Mouse (Mus musculus): ENCODE results near the gene Lrrc9. TPM values are rescaled to one million over a fixed set of nuclear protein-coding genes. Genes with fewer than 3 reads are reported as not detected.

Gene Lrrc9
- polyA plus RNA-seq, 1 experiment: not detected

DNA sequence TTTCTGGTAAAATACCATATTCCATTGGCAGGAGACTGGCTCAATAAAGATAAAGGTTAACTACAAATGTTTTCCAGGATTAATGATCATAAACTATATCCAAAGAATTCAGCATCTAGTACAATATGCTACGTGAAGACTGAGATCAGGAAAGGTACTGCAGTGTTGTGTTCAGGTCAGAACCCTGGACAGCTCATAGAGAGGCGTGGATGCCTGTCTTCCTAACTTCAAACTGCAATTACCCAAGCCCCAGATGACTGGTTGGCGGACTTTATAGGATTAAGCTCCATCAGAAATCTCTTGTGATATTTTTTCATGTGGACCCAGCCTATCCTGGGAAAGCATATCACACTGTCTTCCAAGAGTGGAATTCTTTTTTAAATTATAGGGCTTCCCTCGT, 19.0 kb upstream of the Lrrc9 start:
- no peak for TF ChIP-seq CTCF (IDR thresholded peaks at IDR 0.05; ENCODE audit: control insufficient read depth, insufficient read depth, low read length)
- TF ChIP-seq POLR2A (IDR thresholded peaks at IDR 0.05; ENCODE audit: borderline replicate concordance, control insufficient read depth, low read depth, low read length): no peak
- Histone ChIP-seq H3K4me1 (ENCODE audit: control insufficient read depth, insufficient read depth, low read length) (no peaks in the 10 kb centered on the region), H3K27ac (ENCODE audit: control insufficient read depth, insufficient read depth, low read depth, low read length, poor library complexity) (no peak overlapping the region), H3K4me3 (replicated peaks; ENCODE audit: control insufficient read depth, low read depth, low read length) (no peak overlapping the region)
- WGBS: 44% methylated on average over 4 of the region's 4 CpGs

- H3K27ac ChIP-seq (ENCODE audit: control insufficient read depth, insufficient read depth, low read depth, low read length, poor library complexity): no peak overlapping the region
- H3K4me1 ChIP-seq (ENCODE audit: control insufficient read depth, insufficient read depth, low read length): no peaks in the 10 kb centered on the region
- 14% methylated on average over 11 of the region's 11 CpGs for WGBS
- H3K4me3 ChIP-seq (replicated peaks; ENCODE audit: control insufficient read depth, low read depth, low read length): no peak overlapping the region
- no peak for TF ChIP-seq POLR2A (IDR thresholded peaks at IDR 0.05; ENCODE audit: borderline replicate concordance, control insufficient read depth, low read depth, low read length)
- peak; percentile 70 for TF ChIP-seq CTCF (IDR thresholded peaks at IDR 0.05; ENCODE audit: control insufficient read depth, insufficient read depth, low read length)
Measured at GRCm38 (mm10) chr12:72427722-72428126, 13.9 kb upstream of the Lrrc9 start.

DNA sequence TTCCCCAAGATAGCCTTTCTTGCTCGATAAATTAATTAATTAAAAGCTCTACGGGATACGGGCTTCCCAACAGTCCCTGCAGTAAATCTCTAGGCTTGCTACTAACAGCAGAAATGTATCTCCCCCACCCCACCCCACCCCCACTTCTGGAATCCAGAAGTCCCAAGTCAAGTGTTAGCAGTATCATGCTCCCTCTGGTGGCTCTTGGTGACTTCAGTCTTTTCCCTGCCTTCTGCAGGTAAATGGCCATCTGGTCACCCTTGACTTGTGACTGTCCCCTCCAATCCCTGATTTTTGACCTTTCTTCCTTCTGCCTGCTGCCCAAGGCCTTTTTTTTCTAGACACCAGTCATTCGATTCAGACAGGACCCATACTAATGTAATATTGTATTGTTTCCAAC, 9.5 kb upstream of the Lrrc9 start:
- WGBS: 81% methylated on average over 4 of the region's 4 CpGs

GRCm38 (mm10) chr12:72433241-72433865, 8.3 kb upstream of the Lrrc9 start:
- H3K4me3 ChIP-seq (replicated peaks; ENCODE audit: control insufficient read depth, low read depth, low read length): no peak overlapping the region
- no peak for TF ChIP-seq POLR2A (IDR thresholded peaks at IDR 0.05; ENCODE audit: borderline replicate concordance, control insufficient read depth, low read depth, low read length)
- TF ChIP-seq CTCF (IDR thresholded peaks at IDR 0.05; ENCODE audit: control insufficient read depth, insufficient read depth, low read length): no peak
- 63% methylated on average over 9 of the region's 9 CpGs for WGBS

More for the DNA sequence above, 9.5 kb upstream of the Lrrc9 start:
- H3K27ac ChIP-seq (ENCODE audit: control insufficient read depth, insufficient read depth, low read depth, low read length, poor library complexity): no peak overlapping the region
- H3K4me1 ChIP-seq (ENCODE audit: control insufficient read depth, insufficient read depth, low read length): no peaks in the 10 kb centered on the region
- no peak for TF ChIP-seq CTCF (IDR thresholded peaks at IDR 0.05; ENCODE audit: control insufficient read depth, insufficient read depth, low read length)
- no peak for TF ChIP-seq POLR2A (IDR thresholded peaks at IDR 0.05; ENCODE audit: borderline replicate concordance, control insufficient read depth, low read depth, low read length)
- H3K4me3 ChIP-seq (replicated peaks; ENCODE audit: control insufficient read depth, low read depth, low read length): no peak overlapping the region

DNA sequence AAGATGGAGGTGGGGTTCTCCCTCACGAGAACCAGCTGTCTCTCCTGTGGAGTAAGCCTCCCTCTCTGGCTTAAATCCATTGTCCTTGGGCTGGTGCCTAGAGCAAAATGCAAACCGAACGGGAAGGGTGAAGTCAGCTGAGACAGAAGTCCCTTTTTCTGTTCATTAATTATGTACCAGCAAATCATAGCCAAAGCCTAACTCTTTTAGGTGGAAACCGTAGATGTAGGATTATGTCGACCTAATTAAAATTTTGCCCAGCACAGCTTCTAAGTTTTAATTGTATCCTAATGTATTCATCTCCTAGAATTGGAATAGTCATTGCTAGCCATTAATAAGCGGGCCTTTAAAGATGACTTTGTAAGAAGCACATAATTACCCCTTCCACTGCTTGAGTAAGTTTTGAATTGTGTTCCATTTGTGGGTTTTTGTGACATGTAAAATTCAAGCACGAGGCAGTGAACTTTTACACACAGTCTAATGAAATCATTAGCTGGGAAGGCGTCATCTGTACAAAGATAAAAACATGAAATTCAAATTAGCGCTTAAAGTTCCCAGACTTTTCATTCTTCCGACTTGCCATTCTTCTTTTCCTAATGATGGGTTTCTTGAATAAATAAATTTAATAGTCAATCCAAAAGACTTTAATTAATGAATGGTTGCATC, 3.9 kb upstream of the Lrrc9 start:
- 75% methylated on average over 10 of the region's 10 CpGs for WGBS
- H3K4me3 ChIP-seq (replicated peaks; ENCODE audit: control insufficient read depth, low read depth, low read length): no peak overlapping the region
- no peak overlapping the region for H3K27ac ChIP-seq (ENCODE audit: control insufficient read depth, insufficient read depth, low read depth, low read length, poor library complexity)
- TF ChIP-seq POLR2A (IDR thresholded peaks at IDR 0.05; ENCODE audit: borderline replicate concordance, control insufficient read depth, low read depth, low read length) (no peak), CTCF (IDR thresholded peaks at IDR 0.05; ENCODE audit: control insufficient read depth, insufficient read depth, low read length) (no peak)
- H3K4me1 ChIP-seq (ENCODE audit: control insufficient read depth, insufficient read depth, low read length): no peaks in the 10 kb centered on the region; the same call in 1 of the 2 replicates

More at GRCm38 (mm10) chr12:72433241-72433865, 8.3 kb upstream of the Lrrc9 start:
- Histone ChIP-seq H3K4me1 (ENCODE audit: control insufficient read depth, insufficient read depth, low read length) (no peaks in the 10 kb centered on the region), H3K27ac (ENCODE audit: control insufficient read depth, insufficient read depth, low read depth, low read length, poor library complexity) (no peak overlapping the region)

DNA sequence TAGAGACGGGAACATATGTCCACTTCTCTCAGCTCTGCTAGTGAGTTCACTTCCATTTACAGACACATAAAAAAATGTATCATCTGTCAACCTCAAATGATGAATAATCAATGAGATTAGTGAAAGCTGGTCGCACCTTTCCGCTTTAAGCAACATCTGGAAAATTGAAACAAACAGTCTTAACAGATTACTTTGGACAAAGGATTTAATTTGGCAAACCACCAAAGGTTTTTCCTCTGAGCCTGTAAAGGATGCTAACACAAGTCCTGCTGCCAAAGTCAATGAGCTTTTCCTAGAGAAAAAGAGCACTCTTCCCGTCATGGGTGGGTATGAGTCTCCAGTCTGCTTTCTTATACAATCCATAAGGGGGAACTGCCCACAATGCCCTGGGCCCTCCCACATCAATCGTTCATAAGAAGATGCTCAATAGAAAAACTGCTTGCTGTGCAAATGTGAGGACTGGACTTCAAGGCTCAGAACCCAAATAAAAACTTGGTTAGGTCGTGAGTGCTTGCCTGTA, 2.6 kb upstream of the Lrrc9 start:
- 78% methylated on average over 6 of the region's 6 CpGs for WGBS
- no peaks in the 10 kb centered on the region; the same call in 1 of the 2 replicates for H3K4me1 ChIP-seq (ENCODE audit: control insufficient read depth, insufficient read depth, low read length)
- no peak overlapping the region for H3K4me3 ChIP-seq (replicated peaks; ENCODE audit: control insufficient read depth, low read depth, low read length)
- TF ChIP-seq POLR2A (IDR thresholded peaks at IDR 0.05; ENCODE audit: borderline replicate concordance, control insufficient read depth, low read depth, low read length) (no peak), CTCF (IDR thresholded peaks at IDR 0.05; ENCODE audit: control insufficient read depth, insufficient read depth, low read length) (no peak)
- H3K27ac ChIP-seq (ENCODE audit: control insufficient read depth, insufficient read depth, low read depth, low read length, poor library complexity): no peak overlapping the region

GRCm38 (mm10) chr12:72453941-72454340, 12.3 kb downstream of the Lrrc9 start:
- H3K4me1 ChIP-seq (ENCODE audit: control insufficient read depth, insufficient read depth, low read length): no peaks in the 10 kb centered on the region
- TF ChIP-seq CTCF (IDR thresholded peaks at IDR 0.05; ENCODE audit: control insufficient read depth, insufficient read depth, low read length) (no peak), POLR2A (IDR thresholded peaks at IDR 0.05; ENCODE audit: borderline replicate concordance, control insufficient read depth, low read depth, low read length) (no peak)
- 88% methylated on average over 17 of the region's 17 CpGs for WGBS
- no peak overlapping the region for H3K4me3 ChIP-seq (replicated peaks; ENCODE audit: control insufficient read depth, low read depth, low read length)
- H3K27ac ChIP-seq (ENCODE audit: control insufficient read depth, insufficient read depth, low read depth, low read length, poor library complexity): no peak overlapping the region

GRCm38 (mm10) chr12:72461191-72461893, 19.7 kb downstream of the Lrrc9 start:
- TF ChIP-seq CTCF (IDR thresholded peaks at IDR 0.05; ENCODE audit: control insufficient read depth, insufficient read depth, low read length) (no peak), POLR2A (IDR thresholded peaks at IDR 0.05; ENCODE audit: borderline replicate concordance, control insufficient read depth, low read depth, low read length) (no peak)
- WGBS: 52% methylated on average over 11 of the region's 11 CpGs
- H3K4me3 ChIP-seq (replicated peaks; ENCODE audit: control insufficient read depth, low read depth, low read length): no peak overlapping the region

More at GRCm38 (mm10) chr12:72461191-72461893, 19.7 kb downstream of the Lrrc9 start:
- Histone ChIP-seq H3K27ac (ENCODE audit: control insufficient read depth, insufficient read depth, low read depth, low read length, poor library complexity) (no peak overlapping the region), H3K4me1 (ENCODE audit: control insufficient read depth, insufficient read depth, low read length) (no peaks in the 10 kb centered on the region; the same call in 1 of the 2 replicates)
